Mouse (Mus musculus) C2C12 (cell line): ENCODE measurements around the gene Lhcgr.

Experiments used
- CTCF ChIP-seq: IDR thresholded peaks from one replicate; pipeline ENCODE4 v1.5.1; 2011; ENCODE audit not compliant: control insufficient read depth, insufficient read depth, insufficient read length
- MYOD1 ChIP-seq: IDR thresholded peaks from one replicate; pipeline ENCODE4 v1.6.1; 2011; ENCODE audit warnings: low read depth; ENCODE audit not compliant: control insufficient read depth, insufficient read length

DNA sequence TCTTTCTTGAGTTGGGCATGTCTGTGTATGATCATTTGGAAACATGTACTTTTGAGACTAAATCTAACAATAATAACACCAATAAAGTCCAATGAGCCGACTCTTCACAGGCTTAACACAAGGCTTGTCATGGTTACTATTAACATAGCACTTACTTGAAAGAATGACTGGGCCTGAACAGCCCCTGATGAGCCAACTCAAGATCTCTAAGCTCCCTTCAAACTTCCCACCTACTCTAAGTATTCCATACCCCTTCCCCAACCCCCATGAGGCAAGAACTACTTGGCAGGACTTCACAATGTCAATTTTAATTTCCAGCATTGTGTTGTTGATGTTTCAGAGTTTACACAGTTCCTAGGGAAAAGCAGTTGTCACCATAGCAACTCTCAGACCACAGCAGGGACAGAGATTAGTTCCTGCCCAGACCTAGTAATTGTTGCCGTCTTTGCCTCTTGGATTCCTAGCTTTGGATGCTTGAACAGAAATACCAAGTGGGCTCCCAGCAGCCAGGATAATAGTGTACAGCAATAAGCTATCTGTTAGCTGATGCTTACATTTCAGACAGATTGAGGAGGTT lies 22.4 kb downstream of the Lhcgr start:
- TF ChIP-seq CTCF: no peak
- no peak for TF ChIP-seq MYOD1
